ENCODE assay signal across 17 mouse cellular contexts in genomic region chr16:8836876-8837275, GRCm38 (mm10).
"Had no signal": no experiment of that assay in that cellular context is flagged by ENCODE, and none has a peak within 500 bp of the region (broad histone marks: within the 10 kb centered on the region; RNA-seq: fewer than 3 reads in every experiment).

No protein-coding gene starts in this region.

- H3K9ac ChIP-seq: limb, embryonic 13.5 days; lung, embryonic 14.5 days; midbrain, embryonic 12.5 days; midbrain, embryonic 15.5 days; neural tube, embryonic 12.5 days; neural tube, embryonic 15.5 days had no signal

- H3K9me3 ChIP-seq: limb, embryonic 10.5 days; limb, embryonic 13.5 days; midbrain, embryonic 12.5 days; midbrain, embryonic 15.5 days; neural tube, embryonic 12.5 days; neural tube, embryonic 15.5 days had no signal

- H3K27me3 ChIP-seq: limb, embryonic 13.5 days; midbrain, embryonic 12.5 days; midbrain, embryonic 15.5 days; neural tube, embryonic 12.5 days; neural tube, embryonic 15.5 days had no signal

- DNase-seq: kidney, adult 2 months; kidney, postnatal 25 days; lung, embryonic 14.5 days; right cerebral cortex, adult 18-20 months; right cerebral cortex, postnatal 14 days; right cerebral cortex, postnatal 4 days; thymus, postnatal 25 days had no signal

- H3K4me3 ChIP-seq: limb, embryonic 10.5 days; limb, embryonic 13.5 days; midbrain, embryonic 12.5 days; midbrain, embryonic 15.5 days; neural tube, embryonic 12.5 days; neural tube, embryonic 15.5 days had no signal

- H3K4me2 ChIP-seq: limb, embryonic 13.5 days; lung, embryonic 14.5 days; midbrain, embryonic 12.5 days; midbrain, embryonic 15.5 days; neural tube, embryonic 12.5 days; neural tube, embryonic 15.5 days had no signal

- H3K27ac ChIP-seq: kidney, postnatal 0 days; limb, embryonic 10.5 days; limb, embryonic 13.5 days; macrophage; midbrain, embryonic 12.5 days; midbrain, embryonic 15.5 days; neural tube, embryonic 12.5 days; neural tube, embryonic 15.5 days had no signal

- ATAC-seq: intestine, postnatal 0 days; lung, postnatal 0 days; midbrain, embryonic 15.5 days had no signal
